In the genomic region with DNA sequence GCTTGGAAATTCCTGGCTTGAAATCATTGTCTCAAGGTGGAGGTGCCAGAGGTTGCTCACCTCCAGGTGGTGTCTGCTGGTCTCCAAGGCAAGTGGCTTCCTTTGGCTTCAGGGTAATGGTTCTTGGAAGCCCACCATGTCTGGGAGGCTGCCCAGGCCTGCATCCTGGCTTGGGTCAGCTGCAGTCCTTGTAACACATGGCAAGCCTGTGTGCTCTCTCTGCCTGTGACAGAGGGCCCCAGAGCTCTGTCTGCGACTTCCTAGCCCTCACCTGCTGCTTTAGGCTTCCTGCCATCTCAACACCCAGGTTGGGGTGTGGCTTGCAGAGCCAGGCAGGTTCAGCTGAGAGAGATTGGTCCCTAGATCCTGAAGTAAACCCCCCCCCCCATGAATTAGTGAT, we compare ENCODE assay signal across 8 mouse cellular contexts. TPM values are rescaled to one million over a fixed set of nuclear protein-coding genes. Genes with fewer than 3 reads are reported as not detected.
DNase-seq lines count a peak whose midpoint lies in the region; ATAC-seq lines count a peak whose summit lies in the region.

No protein-coding gene starts in this region.

- peaks cover 7% of the 10 kb centered on the region for H3K36me3 ChIP-seq in neural tube, embryonic 11.5 days (ENCODE audit: control insufficient read depth, insufficient read depth, low read length)
- H3K36me3 ChIP-seq in limb, embryonic 12.5 days: peaks cover 48% of the 10 kb centered on the region
- H3K36me3 ChIP-seq in stomach, embryonic 16.5 days (ENCODE audit: control insufficient read depth, insufficient read depth, low read length): no peaks in the 10 kb centered on the region; the same call in 1 of the 2 replicates

- WGBS in neural tube, embryonic 11.5 days: 77% methylated on average over 1 of the region's 1 CpGs
- 50% methylated on average over 1 of the region's 1 CpGs for WGBS in limb, embryonic 12.5 days
- WGBS in stomach, embryonic 16.5 days: 22% methylated on average over 1 of the region's 1 CpGs

- ATAC-seq in neural tube, embryonic 11.5 days (ENCODE audit: insufficient read depth, low FRiP score, low TSS enrichment): no peak
- no peak for ATAC-seq in limb, embryonic 12.5 days (ENCODE audit: insufficient number of reproducible peaks, insufficient read depth, low FRiP score, low TSS enrichment, low read depth)
- ATAC-seq in stomach, embryonic 16.5 days (ENCODE audit: insufficient read depth, low FRiP score): no peak

- no peaks in the 10 kb centered on the region for H3K27me3 ChIP-seq in neural tube, embryonic 11.5 days (ENCODE audit: control insufficient read depth, insufficient read depth, low read length)
- H3K27me3 ChIP-seq in limb, embryonic 12.5 days: no peaks in the 10 kb centered on the region
- H3K27me3 ChIP-seq in stomach, embryonic 16.5 days (ENCODE audit: control insufficient read depth, insufficient read depth, low read length): no peaks in the 10 kb centered on the region

- DNase-seq in cerebellum, adult 11-12 months: peak; percentile 79
- no peak for DNase-seq in cerebellum, postnatal 4 days (ENCODE audit: low spot score in 2 of 2)
- no peak for DNase-seq in neural tube, embryonic 11.5 days (ENCODE audit: low spot score)
- DNase-seq in neural tube, embryonic 10.5 days (ENCODE audit: extremely low spot score, low spot score): no peak
- no peak for DNase-seq in right cerebral cortex, postnatal 14 days
- no peak for DNase-seq in spleen, postnatal 36 days (ENCODE audit: low spot score in 2 of 2)

- peak overlapping the region; percentile 94 for H3K4me2 ChIP-seq in neural tube, embryonic 11.5 days (ENCODE audit: low read depth)
- H3K4me2 ChIP-seq in limb, embryonic 12.5 days: peak overlapping the region; percentile 93
- peak overlapping the region; percentile 95 for H3K4me2 ChIP-seq in stomach, embryonic 16.5 days (ENCODE audit: low read depth, low read length)

- peak overlapping the region; percentile 85 for H3K9ac ChIP-seq in neural tube, embryonic 11.5 days (ENCODE audit: low read length)
- H3K9ac ChIP-seq in limb, embryonic 12.5 days (replicated peaks): peak overlapping the region; percentile 90
- peak overlapping the region; percentile 86 for H3K9ac ChIP-seq in stomach, embryonic 16.5 days (ENCODE audit: low read length)

- peaks cover 26% of the 10 kb centered on the region for H3K4me1 ChIP-seq in neural tube, embryonic 11.5 days (ENCODE audit: control insufficient read depth, insufficient read depth, low read length)
- peaks cover 34% of the 10 kb centered on the region for H3K4me1 ChIP-seq in limb, embryonic 12.5 days (replicated peaks)
- peaks cover 27% of the 10 kb centered on the region for H3K4me1 ChIP-seq in stomach, embryonic 16.5 days (ENCODE audit: control insufficient read depth, insufficient read depth, low read length)

- H3K9me3 ChIP-seq in neural tube, embryonic 11.5 days (ENCODE audit: control insufficient read depth, low read length): no peaks in the 10 kb centered on the region
- no peaks in the 10 kb centered on the region for H3K9me3 ChIP-seq in limb, embryonic 12.5 days
- no peaks in the 10 kb centered on the region for H3K9me3 ChIP-seq in stomach, embryonic 16.5 days (replicated peaks; ENCODE audit: control insufficient read depth, low read length)

- H3K27ac ChIP-seq in neural tube, embryonic 11.5 days (ENCODE audit: low read depth, low read length): no peak overlapping the region
- H3K27ac ChIP-seq in limb, embryonic 12.5 days: peak overlapping the region; percentile 50; the same call in 1 of the 2 replicates
- peak overlapping the region; percentile 85; the same call in 1 of the 2 replicates for H3K27ac ChIP-seq in stomach, embryonic 16.5 days (ENCODE audit: low read length)

- H3K4me3 ChIP-seq in neural tube, embryonic 11.5 days (ENCODE audit: low read depth, low read length): peak overlapping the region; percentile 95
- peak overlapping the region; percentile 92 for H3K4me3 ChIP-seq in limb, embryonic 12.5 days (replicated peaks)
- peak overlapping the region; percentile 92 for H3K4me3 ChIP-seq in stomach, embryonic 16.5 days (replicated peaks; ENCODE audit: low read length)

RNA-seq across cellular contexts. Expression of gene Stk11, which starts 2.1 kb away (rescaled TPM):
- 22.0 and 23.5 TPM in 2 replicates for polyA plus RNA-seq in neural tube, embryonic 11.5 days (2014; fragmentation: Nextera tagmentation; extraction: Ambion mirVana)
- polyA plus RNA-seq in limb, embryonic 12.5 days (2016; fragmentation: Nextera tagmentation; extraction: Ambion mirVana): 16.1 and 18.1 TPM in 2 replicates
- 14.5 and 14.8 TPM in 2 replicates for polyA plus RNA-seq in stomach, embryonic 16.5 days (2015; fragmentation: Nextera tagmentation; extraction: Ambion mirVana)

RNA-seq across cellular contexts. Expression of gene Sbno2, which starts 12.4 kb away (rescaled TPM):
- 11.3 and 11.9 TPM in 2 replicates for polyA plus RNA-seq in neural tube, embryonic 11.5 days (2014; fragmentation: Nextera tagmentation; extraction: Ambion mirVana)
- polyA plus RNA-seq in limb, embryonic 12.5 days (2016; fragmentation: Nextera tagmentation; extraction: Ambion mirVana): 13.9 and 14.4 TPM in 2 replicates
- polyA plus RNA-seq in stomach, embryonic 16.5 days (2015; fragmentation: Nextera tagmentation; extraction: Ambion mirVana): 17.2 and 19.0 TPM in 2 replicates

RNA-seq across cellular contexts. Expression of gene Atp5d, which starts 20.7 kb away (rescaled TPM):
- 376 and 386 TPM in 2 replicates for polyA plus RNA-seq in neural tube, embryonic 11.5 days (2014; fragmentation: Nextera tagmentation; extraction: Ambion mirVana)
- polyA plus RNA-seq in limb, embryonic 12.5 days (2016; fragmentation: Nextera tagmentation; extraction: Ambion mirVana): 460 and 465 TPM in 2 replicates
- 536 and 594 TPM in 2 replicates for polyA plus RNA-seq in stomach, embryonic 16.5 days (2015; fragmentation: Nextera tagmentation; extraction: Ambion mirVana)

RNA-seq across cellular contexts. Expression of gene Cbarp, which starts 22.9 kb away (rescaled TPM):
- polyA plus RNA-seq in neural tube, embryonic 11.5 days (2014; fragmentation: Nextera tagmentation; extraction: Ambion mirVana): 11.1 and 11.3 TPM in 2 replicates
- 4.9 and 5.6 TPM in 2 replicates for polyA plus RNA-seq in limb, embryonic 12.5 days (2016; fragmentation: Nextera tagmentation; extraction: Ambion mirVana)
- 3.1 and 3.9 TPM in 2 replicates for polyA plus RNA-seq in stomach, embryonic 16.5 days (2015; fragmentation: Nextera tagmentation; extraction: Ambion mirVana)

RNA-seq across cellular contexts. Expression of gene Midn, which starts 30.3 kb away (rescaled TPM):
- 70.0 and 78.2 TPM in 2 replicates for polyA plus RNA-seq in neural tube, embryonic 11.5 days (2014; fragmentation: Nextera tagmentation; extraction: Ambion mirVana)
- 30.6 and 38.0 TPM in 2 replicates for polyA plus RNA-seq in limb, embryonic 12.5 days (2016; fragmentation: Nextera tagmentation; extraction: Ambion mirVana)
- 7.8 and 9.8 TPM in 2 replicates for polyA plus RNA-seq in stomach, embryonic 16.5 days (2015; fragmentation: Nextera tagmentation; extraction: Ambion mirVana)
